Mouse (Mus musculus) bone marrow macrophage, adult 2 months (primary cell): ENCODE data around the gene Nat9. TPM values are rescaled to one million over a fixed set of nuclear protein-coding genes. Genes with fewer than 3 reads are reported as not detected.

Experiments used
- H3K27ac ChIP-seq: 2 replicates; pipeline ENCODE4 v1.5.1; 2012; ENCODE audit warnings: low read depth, low read length; ENCODE audit not compliant: insufficient read depth
- H3K4me1 ChIP-seq: 2 replicates; pipeline ENCODE4 v1.6.1; 2012; ENCODE audit warnings: low read length; ENCODE audit not compliant: control insufficient read depth, insufficient read depth
- H3K4me3 ChIP-seq: 2 replicates; pipeline ENCODE4 v1.5.1; 2012; ENCODE audit warnings: mild to moderate bottlenecking, low read length, moderate library complexity; ENCODE audit not compliant: insufficient read depth
- CTCF ChIP-seq: IDR thresholded peaks from 2 replicates; pipeline ENCODE4 v1.5.1; 2012; ENCODE audit warnings: low read depth, mild to moderate bottlenecking, low read length, moderate library complexity
- POLR2A ChIP-seq: IDR thresholded peaks from 2 replicates; pipeline ENCODE4 v1.6.1; 2012; ENCODE audit warnings: mild to moderate bottlenecking, low read depth, low read length, borderline replicate concordance
- polyA plus RNA-seq: library from polyadenylated mRNA; stranded (reverse); fragments of >200 nt; gene quantifications from 2 replicates; pipeline ENCODE4 v1.2.4, GENCODE M21; 2012; ENCODE audit not compliant: missing spikeins, insufficient read depth, insufficient read length

Nat9 gene
- polyA plus RNA-seq, 1 experiment, result 23.5 TPM

DNA sequence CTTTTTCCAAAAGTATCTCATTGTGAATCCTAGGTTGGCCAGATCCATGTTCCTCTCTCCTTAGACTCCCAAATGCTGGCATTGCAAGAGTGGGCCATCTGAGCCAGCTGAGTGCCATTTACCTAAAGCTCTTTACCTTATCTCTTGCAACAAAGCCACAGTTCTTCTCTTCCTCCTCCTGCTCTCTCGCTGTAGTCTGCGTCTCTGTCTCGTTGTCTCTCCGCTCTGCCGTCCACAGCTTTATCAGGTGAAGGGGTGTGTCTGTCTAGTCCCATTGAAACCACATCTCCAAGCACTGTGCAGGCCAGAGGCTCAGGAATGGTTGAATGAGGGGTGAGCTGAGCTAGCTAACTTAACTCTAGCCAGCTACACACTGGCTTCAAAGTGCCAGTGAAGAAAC lies 8.3 kb upstream of the Nat9 start:
- Histone ChIP-seq H3K4me3 (no peak overlapping the region), H3K27ac (no peak overlapping the region), H3K4me1 (peaks cover 41% of the 10 kb centered on the region)
- TF ChIP-seq POLR2A (no peak), CTCF (no peak)

DNA sequence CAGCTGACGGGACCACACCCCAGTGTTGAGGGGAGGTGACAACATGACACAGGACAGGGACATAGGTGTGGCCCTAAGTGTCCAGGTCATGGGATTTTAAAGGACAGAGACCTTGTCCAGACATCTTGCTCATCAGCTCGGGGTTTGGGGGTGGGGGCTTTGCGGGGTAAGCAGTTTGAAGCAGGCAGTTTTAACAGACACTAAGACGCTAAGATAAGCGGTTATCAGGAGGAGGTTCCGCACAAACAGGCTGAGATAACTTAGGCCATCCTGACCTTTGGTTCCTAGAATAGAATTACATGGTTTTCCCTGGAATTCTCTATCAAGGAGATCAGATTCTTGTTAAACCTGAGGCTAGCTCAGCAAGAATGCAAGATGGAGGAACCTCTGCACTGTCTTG lies 7.0 kb upstream of the Nat9 start:
- TF ChIP-seq CTCF (no peak), POLR2A (no peak)
- Histone ChIP-seq H3K27ac (no peak overlapping the region), H3K4me3 (no peak overlapping the region), H3K4me1 (peaks cover 46% of the 10 kb centered on the region)

DNA sequence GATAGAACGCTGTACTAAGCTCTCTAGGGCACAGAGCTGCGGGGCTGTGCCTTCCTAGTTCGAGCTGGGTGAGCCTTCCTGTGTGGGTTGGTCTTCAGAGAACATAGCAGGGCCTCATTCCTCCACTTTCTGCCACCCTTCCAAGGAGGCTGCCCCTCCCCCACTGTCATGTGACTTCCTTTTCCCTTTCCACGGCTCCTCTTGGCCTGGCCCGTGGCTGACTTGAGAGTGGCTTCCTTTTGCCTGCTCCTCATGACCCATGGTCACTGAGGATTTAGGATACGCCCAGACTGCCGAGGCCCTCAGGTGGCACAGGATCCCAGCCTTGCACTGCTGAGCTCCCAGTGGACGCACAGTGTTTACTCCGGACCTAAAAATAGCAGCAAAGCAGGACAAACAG lies 4.5 kb upstream of the Nat9 start:
- peak overlapping the region; percentile 98 for H3K27ac ChIP-seq
- TF ChIP-seq POLR2A (no peak), CTCF (no peak)
- H3K4me3 ChIP-seq, result peak overlapping the region; percentile 32
- H3K4me1 ChIP-seq, result peaks cover 34% of the 10 kb centered on the region

DNA sequence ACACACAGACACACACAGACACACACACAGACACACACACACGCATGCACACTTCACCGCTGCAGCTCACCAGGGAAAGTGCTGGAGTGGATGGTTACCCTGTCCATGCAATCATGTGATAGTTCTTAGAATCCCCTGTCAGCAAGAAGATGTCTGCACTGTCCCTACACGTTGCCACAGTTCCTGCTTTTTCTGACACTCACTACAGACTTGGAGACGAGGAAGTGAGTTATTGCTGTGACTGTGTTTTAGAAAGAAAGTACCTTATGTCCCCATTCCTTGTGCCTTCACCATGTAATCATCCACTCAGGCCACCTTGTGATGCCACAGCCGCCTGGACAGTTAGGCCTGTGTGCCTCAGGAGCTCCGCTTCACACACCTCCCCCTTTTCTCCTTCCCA lies 1.6 kb upstream of the Nat9 start:
- TF ChIP-seq POLR2A (no peak), CTCF (no peak)
- Histone ChIP-seq H3K4me1 (peaks cover 36% of the 10 kb centered on the region), H3K27ac (peak overlapping the region; percentile 92), H3K4me3 (peak overlapping the region; percentile 76)

DNA sequence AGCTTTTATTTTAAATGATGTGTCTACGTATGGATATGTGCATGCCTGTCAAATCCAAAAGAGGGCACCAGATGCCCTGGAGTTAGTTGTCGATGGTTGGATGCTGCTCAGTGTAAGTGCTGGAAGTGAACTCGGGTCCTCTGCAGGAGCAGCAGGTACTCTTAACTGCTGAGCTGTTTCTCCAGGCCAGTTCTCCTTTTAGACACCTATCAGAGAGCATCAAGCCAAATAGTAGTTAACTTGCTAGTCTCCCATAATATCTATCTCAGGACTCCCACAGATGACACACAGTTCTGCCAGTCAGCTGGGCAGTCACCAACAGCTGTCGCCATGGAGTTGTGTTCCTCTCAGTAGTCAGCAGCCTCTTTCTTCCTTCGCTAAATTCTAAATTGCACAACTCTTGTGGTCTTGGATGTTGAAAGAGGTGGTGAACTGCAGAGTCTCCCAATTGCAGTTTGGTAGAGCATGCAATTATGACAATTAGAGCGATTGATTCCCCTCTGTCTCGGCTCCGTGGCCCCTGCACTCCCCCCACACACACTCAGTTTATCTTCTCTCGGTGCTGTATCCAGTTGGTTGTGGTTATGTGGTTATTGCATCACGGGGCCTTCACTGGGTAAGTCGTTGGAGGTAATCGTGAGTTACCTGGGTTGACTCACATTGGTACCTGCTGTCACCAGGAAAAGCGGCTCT lies 1.0 kb upstream of the Nat9 start:
- peak; percentile 36; the same call in 1 of the 2 replicates for TF ChIP-seq CTCF
- no peak for TF ChIP-seq POLR2A
- Histone ChIP-seq H3K4me1 (peaks cover 38% of the 10 kb centered on the region), H3K4me3 (peak overlapping the region; percentile 76), H3K27ac (peak overlapping the region; percentile 92)

DNA sequence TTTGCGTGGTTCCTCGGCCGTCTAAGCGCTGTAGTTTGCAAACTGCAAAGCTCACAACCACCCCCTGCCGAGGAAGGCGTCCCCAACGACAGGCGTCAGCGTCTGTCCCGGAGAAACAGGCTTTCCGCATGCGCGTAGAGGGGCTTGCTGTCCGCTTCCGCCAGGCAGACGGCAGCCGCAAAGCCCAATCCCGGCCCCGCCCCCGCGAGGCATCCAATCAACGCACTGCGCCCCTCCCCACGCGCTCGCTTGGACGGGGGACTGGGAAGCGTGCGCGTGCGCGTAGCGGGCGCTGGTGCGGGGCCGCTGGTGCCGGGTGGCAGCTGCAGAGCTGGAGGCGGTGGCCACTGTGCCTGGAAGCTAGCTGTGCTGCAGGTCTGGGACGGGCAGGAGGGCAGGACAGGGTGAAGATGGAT lies 427 bp downstream of the Nat9 start, which contains the start of gene Tmem104:
Tmem104 (plus strand) TSS at position 264 of the 416 bp plus-strand sequence.
- peaks cover 34% of the 10 kb centered on the region for H3K4me1 ChIP-seq

DNA sequence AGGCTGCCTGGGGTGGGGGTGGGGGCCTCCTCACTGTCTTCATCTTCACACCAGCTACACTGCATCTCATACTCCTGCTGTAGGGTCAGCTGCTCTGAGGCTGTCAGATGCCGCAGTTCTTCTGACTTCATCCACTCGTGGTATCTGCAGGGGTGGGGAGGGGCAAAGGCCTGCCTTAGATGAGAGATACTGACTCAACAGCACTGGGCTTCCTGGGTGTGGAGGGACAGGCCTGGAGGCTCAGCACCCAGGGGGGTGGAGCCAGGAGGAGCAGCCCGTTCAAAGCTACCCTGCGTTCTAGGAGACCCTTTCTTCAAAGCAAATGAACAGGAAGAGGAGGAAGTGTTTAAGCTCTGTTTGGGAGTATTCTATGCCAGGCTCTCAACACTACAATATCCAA lies 2.7 kb downstream of the Nat9 start:
- peak overlapping the region; percentile 72 for H3K27ac ChIP-seq
- H3K4me3 ChIP-seq, result no peak overlapping the region
- H3K4me1 ChIP-seq, result peaks cover 17% of the 10 kb centered on the region
- TF ChIP-seq POLR2A (no peak), CTCF (no peak)

More for the DNA sequence above, 427 bp downstream of the Nat9 start, which contains the start of gene Tmem104:
- Histone ChIP-seq H3K27ac (peak within 1 kb of the TSS; percentile 92), H3K4me3 (peak within 1 kb of the TSS; percentile 76)
- TF ChIP-seq CTCF (no peak), POLR2A (no peak)

DNA sequence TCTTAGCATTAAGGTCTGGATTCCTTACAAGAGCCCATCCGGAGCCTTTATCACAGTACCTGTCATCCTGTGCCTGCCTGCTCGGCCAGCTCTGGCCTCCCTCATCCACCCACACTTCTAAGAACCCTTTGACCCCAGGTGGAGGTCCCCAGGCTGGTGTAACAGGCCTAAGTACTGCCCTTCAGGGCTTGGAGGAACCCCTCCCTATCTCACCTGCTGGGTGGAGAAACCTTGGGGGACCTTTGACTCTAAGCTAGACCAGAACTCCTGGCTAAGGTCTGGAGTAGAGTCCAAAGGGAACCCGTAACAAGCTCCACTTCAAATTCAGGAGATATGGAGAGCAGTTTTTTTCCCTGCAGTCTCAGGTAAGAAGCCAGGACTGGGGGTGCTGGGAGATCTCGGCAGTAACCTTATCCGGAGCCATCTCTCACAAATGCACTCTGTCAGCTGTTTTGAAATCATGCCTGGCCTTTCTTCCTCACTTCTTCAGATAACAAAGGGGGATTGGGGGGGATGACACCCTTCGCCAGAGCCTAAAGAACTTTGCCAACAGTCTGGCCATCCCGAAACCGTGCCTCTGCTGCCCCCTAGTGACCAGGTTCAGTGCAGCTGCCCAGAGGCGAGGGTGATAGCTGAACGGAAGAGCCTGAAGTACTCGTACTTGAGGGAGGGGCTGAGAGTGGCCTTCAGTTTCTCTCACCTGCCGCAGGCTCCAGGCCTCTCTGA lies 5.6 kb downstream of the Nat9 start:
- no peak overlapping the region for H3K27ac ChIP-seq
- no peak overlapping the region for H3K4me3 ChIP-seq
- H3K4me1 ChIP-seq, result peaks cover 11% of the 10 kb centered on the region
- TF ChIP-seq POLR2A, result no peak
- peak; percentile 84 for TF ChIP-seq CTCF

DNA sequence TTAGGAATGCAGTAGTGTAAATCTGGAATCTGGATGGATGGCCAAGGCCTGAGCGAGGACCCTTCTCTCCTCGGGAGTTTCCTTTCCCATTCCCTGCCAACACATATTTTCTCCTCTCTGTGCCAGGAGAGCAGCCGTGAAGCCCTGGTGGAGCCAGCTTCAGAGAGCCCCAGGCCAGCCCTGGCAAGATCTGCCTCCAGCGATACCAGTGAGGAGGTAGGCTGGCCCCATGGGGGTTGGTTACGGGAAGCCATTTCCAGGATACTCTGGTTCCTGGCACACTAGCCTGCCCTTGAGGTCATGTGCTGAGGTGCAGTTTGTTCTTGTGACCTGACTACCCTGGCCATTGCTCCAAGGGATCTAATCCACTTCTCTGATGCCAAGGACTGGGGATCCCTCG lies 7.8 kb downstream of the Nat9 start:
- no peak overlapping the region for H3K4me3 ChIP-seq
- H3K27ac ChIP-seq, result no peak overlapping the region
- TF ChIP-seq CTCF (no peak), POLR2A (no peak)
- peaks cover 7% of the 10 kb centered on the region for H3K4me1 ChIP-seq

DNA sequence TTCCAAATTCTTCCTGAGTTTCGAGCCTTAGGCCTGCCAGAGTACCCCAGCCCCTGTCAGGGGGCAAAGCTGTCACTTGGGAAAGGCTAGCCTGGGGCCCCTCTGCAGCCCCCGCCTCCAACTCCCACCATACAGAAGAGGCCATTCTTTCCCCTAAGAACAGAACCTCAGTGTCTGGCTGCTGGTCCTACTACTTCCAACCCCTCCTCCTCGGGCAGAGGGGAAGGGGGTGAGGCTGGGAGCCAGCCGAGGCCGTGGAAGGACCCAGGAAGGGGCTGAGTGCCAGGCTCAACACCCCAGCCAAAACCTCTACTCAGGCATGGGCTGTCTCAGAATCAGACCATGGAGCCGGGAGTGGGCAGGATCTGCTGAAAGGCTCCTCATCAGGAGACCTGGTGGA lies 8.5 kb downstream of the Nat9 start:
- no peak for TF ChIP-seq CTCF
- TF ChIP-seq POLR2A, result no peak
- Histone ChIP-seq H3K4me1 (peaks cover 2% of the 10 kb centered on the region), H3K27ac (no peak overlapping the region), H3K4me3 (no peak overlapping the region)
